Mouse (Mus musculus) forebrain, embryonic 13.5 days (tissue): ENCODE measurements around the gene Mrps21. TPM values are rescaled to one million over a fixed set of nuclear protein-coding genes. Genes with fewer than 3 reads are reported as not detected.
A peak's percentile ranks its signal among the peaks of the same experiment; 100 is the strongest.

ENCODE experiments used
- ATAC-seq: fragments of 200-750 bp; cut with Nextera tagmentation; 2 replicates; pipeline ENCODE4 v1.8.0; 2017
- H3K27ac ChIP-seq: fragments of 300-500 bp; sonication (generic); 2 replicates; pipeline ENCODE4 v1.5.1; 2015; ENCODE audit warnings: inconsistent platforms, mild to moderate bottlenecking, moderate library complexity
- H3K27me3 ChIP-seq: fragments of 300-500 bp; sonication (generic); 2 replicates; pipeline ENCODE4 v1.6.1; 2015; ENCODE audit warnings: mild to moderate bottlenecking, inconsistent platforms
- H3K36me3 ChIP-seq: fragments of 300-500 bp; sonication (generic); 2 replicates; pipeline ENCODE4 v1.6.1; 2015; ENCODE audit warnings: mild to moderate bottlenecking, inconsistent platforms; ENCODE audit not compliant: poor library complexity, severe bottlenecking
- H3K4me1 ChIP-seq: fragments of 300-500 bp; sonication (generic); 2 replicates; pipeline ENCODE4 v1.6.1; 2015; ENCODE audit warnings: inconsistent platforms
- H3K4me2 ChIP-seq: fragments of 300-500 bp; sonication (generic); 2 replicates; pipeline ENCODE4 v1.6.1; 2015; ENCODE audit warnings: inconsistent platforms, mild to moderate bottlenecking, moderate library complexity
- H3K4me3 ChIP-seq: fragments of 300-500 bp; sonication (generic); 2 replicates; pipeline ENCODE4 v1.5.1; 2015; ENCODE audit warnings: mild to moderate bottlenecking, inconsistent platforms
- H3K9ac ChIP-seq: fragments of 300-500 bp; sonication (generic); 2 replicates; pipeline ENCODE4 v1.6.1; 2015; ENCODE audit warnings: mild to moderate bottlenecking, inconsistent platforms
- H3K9me3 ChIP-seq: fragments of 300-500 bp; sonication (generic); replicated peaks from 2 replicates; pipeline ENCODE4 v1.6.1; 2016; ENCODE audit warnings: inconsistent platforms
- WGBS: fragments of 180-500 bp; shearing (Covaris S2); methylation state at CpG from one replicate; pipeline ENCODE4 v1.1.7; 2015; 5-methylcytosine and 5-hydroxymethylcytosine counted together
- polyA plus RNA-seq: library from polyadenylated mRNA; unstranded; fragments of >200 nt; fragmentation: Nextera tagmentation; extraction: Ambion mirVana; gene quantifications from 2 replicates; pipeline ENCODE4 v1.2.1, GENCODE M21; 2015

Mrps21 gene
- polyA plus RNA-seq, 1 experiment from 2014 or later = 380 TPM

DNA sequence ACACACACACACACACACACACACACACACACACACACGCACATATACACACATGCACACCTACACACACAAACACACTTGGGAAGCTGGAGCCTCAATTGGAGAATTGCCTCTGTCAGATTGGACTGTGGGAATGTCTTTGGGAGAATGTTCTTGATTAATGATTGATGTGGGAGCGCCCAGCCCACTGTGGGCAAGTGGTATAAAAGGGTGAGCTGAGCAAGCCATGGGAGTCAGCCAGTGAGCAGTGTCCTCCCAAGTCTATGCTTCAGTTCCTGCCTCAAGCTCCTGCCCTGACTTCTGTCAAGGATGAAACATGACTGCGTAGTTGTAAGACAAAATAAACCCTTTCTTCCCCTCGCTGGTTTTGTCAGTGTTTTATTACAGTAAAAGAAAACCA, 16.3 kb upstream of the Mrps21 start:
- peaks cover 14% of the 10 kb centered on the region; the same call in 1 of the 2 replicates for H3K27me3 ChIP-seq
- no peaks in the 10 kb centered on the region for H3K9me3 ChIP-seq
- no peak overlapping the region for H3K27ac ChIP-seq
- H3K4me1 ChIP-seq = peaks cover 7% of the 10 kb centered on the region
- no peaks in the 10 kb centered on the region for H3K36me3 ChIP-seq
- no peak overlapping the region for H3K9ac ChIP-seq
- ATAC-seq = no peak
- no peak overlapping the region for H3K4me3 ChIP-seq
- 67% methylated on average over 4 of the region's 4 CpGs for WGBS
- H3K4me2 ChIP-seq = no peak overlapping the region

DNA sequence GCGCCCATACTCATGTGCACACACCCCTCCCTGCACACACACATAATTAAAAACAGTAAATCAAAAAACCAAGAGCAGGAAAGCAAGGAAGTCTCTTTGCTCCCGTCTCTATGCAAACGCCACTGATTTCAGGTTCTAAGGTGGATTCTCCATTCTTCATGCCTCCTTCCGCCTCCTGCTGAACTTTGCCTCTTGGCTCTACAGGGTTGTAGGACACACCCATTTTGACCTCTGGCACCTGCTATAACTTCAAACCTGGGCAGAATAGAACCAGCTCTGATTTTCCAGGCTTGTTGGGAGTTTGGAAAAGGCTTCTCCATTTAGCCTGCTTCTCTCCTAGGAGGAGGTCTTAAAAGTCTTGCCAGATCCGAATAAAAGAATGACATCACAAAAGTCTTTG, 13.1 kb upstream of the Mrps21 start:
- 89% methylated on average over 5 of the region's 5 CpGs for WGBS
- H3K4me3 ChIP-seq = no peak overlapping the region
- no peak for ATAC-seq
- H3K27ac ChIP-seq = no peak overlapping the region
- no peak overlapping the region for H3K4me2 ChIP-seq
- no peaks in the 10 kb centered on the region for H3K36me3 ChIP-seq
- H3K9ac ChIP-seq = no peak overlapping the region
- peaks cover 19% of the 10 kb centered on the region for H3K4me1 ChIP-seq
- no peaks in the 10 kb centered on the region for H3K9me3 ChIP-seq
- H3K27me3 ChIP-seq = 0 out of 2 replicates have a peak, but pooled peaks cover 4% of the 10 kb centered on the region

DNA sequence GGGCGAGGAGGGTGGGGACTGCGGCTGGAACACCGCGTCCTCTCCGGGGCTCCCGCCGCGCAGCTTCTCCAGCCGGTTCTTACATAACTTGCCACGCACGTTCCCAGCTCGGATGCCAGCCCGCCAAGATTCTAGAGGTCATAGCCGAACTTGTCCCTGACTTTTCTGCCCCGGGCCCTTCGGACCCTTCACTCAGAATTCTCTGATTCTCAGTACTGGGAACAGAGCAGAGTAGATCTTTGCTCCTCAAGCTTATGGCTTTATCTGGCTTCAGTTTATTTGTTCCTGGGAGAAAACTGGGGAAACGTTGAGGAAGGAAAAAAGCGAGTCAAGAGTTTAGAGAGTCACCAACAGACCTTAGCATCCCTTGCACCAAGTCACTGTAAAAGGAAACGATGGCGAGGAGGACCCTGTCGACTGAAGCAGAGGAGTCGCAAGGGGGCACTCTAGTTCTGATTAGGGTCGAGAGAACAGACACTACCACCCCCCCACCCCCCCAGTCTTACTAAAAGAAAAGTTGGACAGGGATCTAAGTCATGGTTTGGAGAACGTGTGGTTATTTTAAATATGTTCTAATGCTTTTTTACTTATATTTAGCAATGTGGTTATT, 11.6 kb upstream of the Mrps21 start:
- no peak for ATAC-seq
- H3K27me3 ChIP-seq = 0 out of 2 replicates have a peak, but pooled peaks cover 4% of the 10 kb centered on the region
- WGBS = 3% methylated on average over 24 of the region's 24 CpGs

DNA sequence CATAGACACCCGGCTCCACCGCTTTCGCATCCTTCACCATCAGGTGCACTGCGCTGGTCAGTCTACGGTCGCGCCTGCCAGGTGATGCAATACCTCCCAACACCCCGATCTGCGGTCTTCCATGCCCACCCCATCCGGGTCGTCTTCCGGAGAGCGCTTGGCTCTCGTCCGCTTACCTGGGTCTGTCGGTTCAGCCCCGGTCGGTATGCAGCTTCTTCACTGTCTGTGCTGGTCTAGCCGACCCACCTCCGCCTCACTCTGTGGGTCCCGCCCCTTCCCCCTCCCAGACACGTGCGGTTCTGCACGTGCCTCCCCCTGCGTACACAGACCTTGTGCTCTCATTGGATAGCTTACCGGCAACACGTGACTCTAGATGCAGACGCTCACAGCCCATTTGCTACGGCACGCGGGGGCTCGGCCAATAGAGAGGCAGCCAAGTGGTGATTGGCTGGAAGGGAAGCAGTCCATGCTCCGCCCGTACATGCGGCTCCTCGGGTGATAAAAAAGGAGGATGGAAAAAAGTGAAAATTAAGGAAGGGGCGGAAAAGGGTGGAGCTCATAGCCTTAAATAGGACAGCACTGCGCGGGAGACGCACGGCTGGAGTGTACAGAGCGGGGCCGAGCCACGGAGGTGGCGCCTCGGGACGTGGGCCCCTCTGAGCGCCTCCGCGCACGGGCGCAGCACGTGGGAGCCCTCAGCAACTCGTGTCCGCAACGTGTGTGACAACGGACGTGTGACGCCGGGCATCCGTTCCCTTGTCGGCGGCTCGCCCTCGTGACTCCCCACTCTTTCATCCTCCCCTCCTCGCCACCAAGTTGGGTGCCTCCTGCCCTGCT, 10.9 kb upstream of the Mrps21 start, which contains the start of gene Ciart:
TSS of gene Ciart (minus strand) at position 273 of the 837 bp plus-strand sequence.
- H3K4me3 ChIP-seq = peak within 1 kb of the TSS; percentile 53
- no peaks in the 10 kb centered on the region for H3K36me3 ChIP-seq
- no peak within 1 kb of the TSS for H3K27ac ChIP-seq
- 0 out of 2 replicates have a peak, but pooled peaks cover 4% of the 10 kb centered on the region for H3K27me3 ChIP-seq
- H3K9me3 ChIP-seq = no peaks in the 10 kb centered on the region
- H3K4me2 ChIP-seq = peak within 1 kb of the TSS; percentile 99
- peak within 1 kb of the TSS; percentile 62 for H3K9ac ChIP-seq
- ATAC-seq = peak; percentile 100
- under 1% methylated on average over 65 of the region's 66 CpGs for WGBS
- peaks cover 19% of the 10 kb centered on the region for H3K4me1 ChIP-seq

More for the DNA sequence above, 11.6 kb upstream of the Mrps21 start:
- Histone ChIP-seq H3K9me3 (no peaks in the 10 kb centered on the region), H3K27ac (no peak overlapping the region), H3K4me3 (peak overlapping the region; percentile 53), H3K4me1 (peaks cover 19% of the 10 kb centered on the region), H3K4me2 (peak overlapping the region; percentile 99), H3K36me3 (no peaks in the 10 kb centered on the region), H3K9ac (peak overlapping the region; percentile 52)

DNA sequence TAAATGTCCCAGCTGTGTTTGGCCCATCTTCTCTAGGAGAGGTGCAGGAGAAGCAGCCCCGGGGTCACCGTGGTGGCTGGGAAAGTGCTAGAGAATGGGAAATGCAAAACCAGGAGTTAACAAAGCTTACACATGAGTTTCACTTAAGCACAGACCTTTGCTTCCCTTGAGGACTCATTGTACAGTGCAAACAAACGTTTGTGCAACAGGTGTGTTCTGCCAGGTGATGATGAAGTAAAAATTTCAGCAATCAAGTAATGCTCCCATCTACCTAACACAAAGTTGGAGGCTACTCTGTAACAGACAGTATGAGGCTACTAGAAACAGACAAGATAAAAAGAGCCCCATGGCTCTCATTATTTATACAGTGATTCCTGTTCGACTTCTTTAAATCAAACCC, 7.7 kb upstream of the Mrps21 start:
- Histone ChIP-seq H3K4me2 (no peak overlapping the region), H3K27ac (no peak overlapping the region), H3K4me1 (peaks cover 19% of the 10 kb centered on the region), H3K9me3 (no peaks in the 10 kb centered on the region), H3K4me3 (no peak overlapping the region), H3K36me3 (no peaks in the 10 kb centered on the region), H3K9ac (no peak overlapping the region), H3K27me3 (no peaks in the 10 kb centered on the region)
- 95% methylated on average over 4 of the region's 4 CpGs for WGBS
- ATAC-seq = no peak

GRCm38 (mm10) chr3:95872048-95872447, 729 bp upstream of the Mrps21 start:
- Histone ChIP-seq H3K9ac (peak overlapping the region; percentile 88), H3K4me1 (peaks cover 25% of the 10 kb centered on the region), H3K36me3 (peaks cover 23% of the 10 kb centered on the region), H3K27ac (no peak overlapping the region), H3K4me3 (peak overlapping the region; percentile 67), H3K9me3 (no peaks in the 10 kb centered on the region), H3K27me3 (no peaks in the 10 kb centered on the region), H3K4me2 (peak overlapping the region; percentile 87)
- WGBS = 74% methylated on average over 7 of the region's 7 CpGs
- ATAC-seq = no peak

DNA sequence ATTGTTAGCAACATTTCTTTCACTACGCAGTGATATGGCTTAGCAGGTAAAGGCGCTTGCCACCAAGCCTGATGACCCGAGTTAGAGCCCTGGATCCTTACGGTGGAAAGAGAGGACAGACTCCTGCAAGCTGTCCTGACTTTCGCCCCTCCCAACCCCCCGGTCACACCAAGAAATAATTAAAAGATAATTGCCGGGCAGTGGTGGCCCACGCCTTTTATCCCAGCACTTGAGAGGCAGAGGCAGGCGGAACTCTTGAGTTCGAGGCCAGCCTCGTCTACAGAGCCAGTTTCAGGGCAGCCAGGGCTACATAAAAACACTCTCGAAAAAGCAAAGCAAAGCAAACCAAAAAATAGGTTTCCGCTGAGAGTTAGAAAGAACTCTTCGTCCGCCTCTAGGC, 343 bp downstream of the Mrps21 start:
- H3K4me1 ChIP-seq = peaks cover 25% of the 10 kb centered on the region
- no peaks in the 10 kb centered on the region for H3K27me3 ChIP-seq
- H3K9ac ChIP-seq = peak overlapping the region; percentile 88
- peak overlapping the region; percentile 57; the same call in 1 of the 2 replicates for H3K27ac ChIP-seq
- no peaks in the 10 kb centered on the region for H3K9me3 ChIP-seq
- peak overlapping the region; percentile 87 for H3K4me2 ChIP-seq
- WGBS = 7% methylated on average over 15 of the region's 15 CpGs
- peak overlapping the region; percentile 67 for H3K4me3 ChIP-seq
- peak; percentile 46; the same call in 1 of the 2 replicates for ATAC-seq
- H3K36me3 ChIP-seq = peaks cover 28% of the 10 kb centered on the region

DNA sequence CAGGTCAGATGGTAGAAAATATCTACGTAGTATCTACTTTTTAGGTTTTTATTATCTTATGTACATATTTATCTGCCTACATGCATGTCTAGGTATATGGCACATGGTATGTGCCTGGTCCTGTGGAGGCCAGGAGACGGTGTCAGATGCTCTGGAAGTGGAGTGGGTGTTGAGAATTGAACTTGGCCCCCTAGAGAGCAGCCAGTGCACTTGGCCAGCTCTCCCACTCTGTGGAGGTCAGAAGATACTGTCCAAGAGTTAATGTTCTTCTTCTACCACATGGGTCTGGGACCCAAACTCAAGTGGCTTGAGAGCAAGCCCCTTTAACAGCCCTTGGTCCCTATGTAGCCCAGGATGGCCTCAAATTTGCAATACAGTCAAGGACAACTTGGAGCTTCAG, 3.9 kb downstream of the Mrps21 start:
- Histone ChIP-seq H3K4me1 (peaks cover 22% of the 10 kb centered on the region), H3K9me3 (no peaks in the 10 kb centered on the region), H3K4me3 (no peak overlapping the region), H3K9ac (no peak overlapping the region), H3K27ac (no peak overlapping the region), H3K27me3 (no peaks in the 10 kb centered on the region), H3K4me2 (no peak overlapping the region), H3K36me3 (peaks cover 54% of the 10 kb centered on the region)
- ATAC-seq = no peak
- WGBS = 97% methylated on average over 2 of the region's 2 CpGs

- Histone ChIP-seq H3K36me3 (peaks cover 54% of the 10 kb centered on the region), H3K27ac (no peak overlapping the region), H3K4me3 (no peak overlapping the region), H3K4me2 (no peak overlapping the region), H3K9ac (no peak overlapping the region), H3K27me3 (no peaks in the 10 kb centered on the region), H3K9me3 (no peaks in the 10 kb centered on the region), H3K4me1 (peaks cover 15% of the 10 kb centered on the region)
- ATAC-seq = no peak
- 94% methylated on average over 5 of the region's 5 CpGs for WGBS
Measured at GRCm38 (mm10) chr3:95866071-95866470, 5.2 kb downstream of the Mrps21 start.

DNA sequence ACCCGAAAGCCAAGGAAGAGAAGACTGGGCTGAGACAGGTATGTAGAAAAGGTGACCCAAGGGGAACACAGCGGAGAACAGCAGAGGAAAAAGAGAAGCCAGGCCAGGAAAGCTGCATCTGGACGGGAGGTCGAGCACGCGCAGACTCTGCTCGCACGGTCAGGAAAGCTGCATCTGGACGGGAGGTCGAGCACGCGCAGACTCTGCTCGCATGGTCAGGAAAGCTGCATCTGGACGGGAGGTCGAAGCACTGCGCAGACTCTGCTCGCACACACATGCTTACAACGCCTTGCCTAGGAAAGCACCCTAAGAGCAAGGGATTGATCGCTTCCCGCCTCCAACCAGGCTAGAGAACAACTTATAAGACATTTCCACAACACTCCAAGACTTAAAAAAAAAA, 5.7 kb downstream of the Mrps21 start:
- H3K4me3 ChIP-seq = no peak overlapping the region
- no peak for ATAC-seq
- 92% methylated on average over 20 of the region's 20 CpGs for WGBS
- H3K27me3 ChIP-seq = no peaks in the 10 kb centered on the region
- no peak overlapping the region for H3K9ac ChIP-seq
- H3K36me3 ChIP-seq = peaks cover 54% of the 10 kb centered on the region
- H3K9me3 ChIP-seq = no peaks in the 10 kb centered on the region
- peaks cover 10% of the 10 kb centered on the region for H3K4me1 ChIP-seq
- H3K4me2 ChIP-seq = no peak overlapping the region
- H3K27ac ChIP-seq = no peak overlapping the region

- H3K4me2 ChIP-seq = no peak overlapping the region
- H3K4me3 ChIP-seq = no peak overlapping the region
- no peak overlapping the region for H3K9ac ChIP-seq
- no peaks in the 10 kb centered on the region for H3K27me3 ChIP-seq
- H3K9me3 ChIP-seq = no peaks in the 10 kb centered on the region
- peaks cover 53% of the 10 kb centered on the region for H3K36me3 ChIP-seq
- ATAC-seq = no peak
- no peak overlapping the region for H3K27ac ChIP-seq
- H3K4me1 ChIP-seq = peaks cover 5% of the 10 kb centered on the region; the same call in 1 of the 2 replicates
- 93% methylated on average over 5 of the region's 5 CpGs for WGBS
Measured at GRCm38 (mm10) chr3:95865050-95865449, 6.3 kb downstream of the Mrps21 start.

DNA sequence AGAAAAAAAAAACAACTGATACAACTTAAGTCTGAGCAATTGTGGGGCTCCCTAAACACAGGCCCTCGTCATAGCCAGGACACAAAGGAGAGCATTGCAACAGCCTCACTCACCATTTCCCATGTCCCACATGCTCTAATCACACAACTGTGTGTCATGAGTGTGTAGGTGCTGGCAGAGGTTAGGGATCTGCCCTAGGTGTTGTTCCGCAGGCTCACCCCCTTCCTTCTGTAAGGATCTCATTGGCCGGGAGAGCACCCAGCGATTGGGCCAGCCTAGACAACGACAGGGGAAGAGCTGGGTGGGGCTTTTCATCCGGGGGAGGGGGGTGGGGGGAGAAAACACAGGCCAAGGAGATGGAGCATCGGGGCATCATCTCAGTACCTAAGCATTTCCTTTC, 7.7 kb downstream of the Mrps21 start:
- Histone ChIP-seq H3K9me3 (no peaks in the 10 kb centered on the region), H3K4me2 (no peak overlapping the region), H3K4me1 (no peaks in the 10 kb centered on the region), H3K9ac (no peak overlapping the region), H3K27ac (no peak overlapping the region), H3K27me3 (no peaks in the 10 kb centered on the region), H3K4me3 (no peak overlapping the region), H3K36me3 (peaks cover 40% of the 10 kb centered on the region)
- ATAC-seq = no peak
- WGBS = 72% methylated on average over 7 of the region's 7 CpGs
